Mouse (Mus musculus) olfactory bulb, adult 2 months (tissue): ENCODE data around the gene Gapvd1.

ENCODE experiments used
- CTCF ChIP-seq: fragments of 200-500 bp; IDR thresholded peaks from 2 replicates; pipeline ENCODE4 v1.5.1; 2012; ENCODE audit warnings: low read depth, mild to moderate bottlenecking, low read length, moderate library complexity; ENCODE audit not compliant: insufficient read depth
- POLR2A ChIP-seq: fragments of 200-500 bp; IDR thresholded peaks from 2 replicates; pipeline ENCODE4 v1.6.1; 2012; ENCODE audit warnings: mild to moderate bottlenecking, low read depth, low read length, moderate library complexity; ENCODE audit not compliant: insufficient read depth

DNA sequence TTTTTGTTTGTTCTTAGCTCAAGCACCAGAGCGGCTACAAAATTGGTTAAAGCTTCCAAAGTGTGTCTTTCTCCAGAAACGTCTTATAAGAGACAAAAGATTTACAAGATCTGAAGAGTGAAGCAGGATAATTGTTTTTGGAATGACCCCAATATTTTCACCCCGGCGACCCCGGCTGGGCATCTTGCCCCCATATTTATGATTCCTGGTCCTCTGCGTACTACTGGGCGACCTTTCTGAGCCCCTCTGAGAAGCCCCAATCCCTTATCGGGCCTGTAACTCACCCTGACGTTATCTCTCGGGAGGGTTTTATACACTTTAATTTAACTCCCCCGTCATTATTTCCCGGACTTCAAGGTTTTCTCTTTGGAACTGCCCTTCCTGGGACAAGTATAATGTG, 123.0 kb downstream of the Gapvd1 start:
- TF ChIP-seq CTCF, result no peak
- no peak for TF ChIP-seq POLR2A
